Mouse (Mus musculus): Measurements from ENCODE around the gene Sema4f. TPM values are rescaled to one million over a fixed set of nuclear protein-coding genes. Genes with fewer than 3 reads are reported as not detected.

Sema4f gene
- polyA plus RNA-seq, 2 experiments: 0.04 TPM; not detected in 1

- 22% methylated on average over 3 of the region's 3 CpGs for WGBS (ENCODE audit: insufficient replicate concordance)
- H3K4me3 ChIP-seq (ENCODE audit: insufficient read depth in 1 of 2, low read depth in 2 of 2, low read length in 2 of 2): no peak overlapping the region
- H3K4me2 ChIP-seq (ENCODE audit: low read depth): no peak overlapping the region
- ATAC-seq (ENCODE audit: insufficient read depth) (no peak), DNase-seq (ENCODE audit: low read depth in 3 of 3, low spot score in 3 of 3) (no peak)
- no peaks in the 10 kb centered on the region for H3K27me3 ChIP-seq (ENCODE audit: control insufficient read depth, insufficient read depth, low read length)
- no peaks in the 10 kb centered on the region for H3K9me3 ChIP-seq (ENCODE audit: control insufficient read depth, low read length)
- no peaks in the 10 kb centered on the region for H3K36me3 ChIP-seq (replicated peaks; ENCODE audit: control insufficient read depth, insufficient read depth, low read depth)
- TF ChIP-seq CTCF (IDR thresholded peaks at IDR 0.05; ENCODE audit: low read depth) (no peak), EP300 (IDR thresholded peaks at IDR 0.05; ENCODE audit: low read depth) (no peak)
- H3K9ac ChIP-seq (replicated peaks): no peak overlapping the region
- H3K27ac ChIP-seq: no peak overlapping the region
- no peaks in the 10 kb centered on the region for H3K4me1 ChIP-seq (replicated peaks; ENCODE audit: control insufficient read depth in 2 of 2, insufficient read depth in 2 of 2, low read length in 1 of 2)
Observed at GRCm38 (mm10) chr6:82897311-82897710, 42.3 kb downstream of the Sema4f start.

GRCm38 (mm10) chr6:82893415-82893814 is 46.2 kb downstream of the Sema4f start:
- Histone ChIP-seq H3K4me1 (replicated peaks; ENCODE audit: control insufficient read depth in 2 of 2, insufficient read depth in 2 of 2, low read length in 1 of 2) (no peaks in the 10 kb centered on the region), H3K4me3 (ENCODE audit: insufficient read depth in 1 of 2, low read depth in 2 of 2, low read length in 2 of 2) (no peak overlapping the region), H3K4me2 (ENCODE audit: low read depth) (no peak overlapping the region), H3K9ac (replicated peaks) (no peak overlapping the region), H3K36me3 (replicated peaks; ENCODE audit: control insufficient read depth, insufficient read depth, low read depth) (no peaks in the 10 kb centered on the region), H3K27me3 (ENCODE audit: control insufficient read depth, insufficient read depth, low read length) (no peaks in the 10 kb centered on the region), H3K9me3 (ENCODE audit: control insufficient read depth, low read length) (no peaks in the 10 kb centered on the region), H3K27ac (no peak overlapping the region)
- no peak for TF ChIP-seq EP300 (IDR thresholded peaks at IDR 0.05; ENCODE audit: low read depth)
- DNase-seq (ENCODE audit: low read depth in 3 of 3, low spot score in 3 of 3): no peak
- WGBS (ENCODE audit: insufficient replicate concordance): 47% methylated on average over 3 of the region's 3 CpGs
- no peak for ATAC-seq (ENCODE audit: insufficient read depth)

GRCm38 (mm10) chr6:82892540-82892939 is 47.0 kb downstream of the Sema4f start:
- DNase-seq (ENCODE audit: low read depth in 3 of 3, low spot score in 3 of 3): no peak
- Histone ChIP-seq H3K4me3 (ENCODE audit: insufficient read depth in 1 of 2, low read depth in 2 of 2, low read length in 2 of 2) (no peak overlapping the region), H3K9ac (replicated peaks) (no peak overlapping the region), H3K27me3 (ENCODE audit: control insufficient read depth, insufficient read depth, low read length) (no peaks in the 10 kb centered on the region), H3K36me3 (replicated peaks; ENCODE audit: control insufficient read depth, insufficient read depth, low read depth) (no peaks in the 10 kb centered on the region), H3K9me3 (ENCODE audit: control insufficient read depth, low read length) (no peaks in the 10 kb centered on the region), H3K4me1 (replicated peaks; ENCODE audit: control insufficient read depth in 2 of 2, insufficient read depth in 2 of 2, low read length in 1 of 2) (no peaks in the 10 kb centered on the region), H3K4me2 (ENCODE audit: low read depth) (no peak overlapping the region), H3K27ac (no peak overlapping the region)
- WGBS (ENCODE audit: insufficient replicate concordance): 54% methylated on average over 2 of the region's 2 CpGs
- no peak for ATAC-seq (ENCODE audit: insufficient read depth)
- no peak for TF ChIP-seq EP300 (IDR thresholded peaks at IDR 0.05; ENCODE audit: low read depth)
- peak; percentile 61 for TF ChIP-seq CTCF (IDR thresholded peaks at IDR 0.05; ENCODE audit: low read depth)

GRCm38 (mm10) chr6:82891488-82891887 is 48.1 kb downstream of the Sema4f start:
- DNase-seq (ENCODE audit: low read depth in 3 of 3, low spot score in 3 of 3) (no peak), ATAC-seq (ENCODE audit: insufficient read depth) (no peak)
- H3K27me3 ChIP-seq (ENCODE audit: control insufficient read depth, insufficient read depth, low read length): no peaks in the 10 kb centered on the region
- no peak overlapping the region for H3K4me3 ChIP-seq (ENCODE audit: insufficient read depth in 1 of 2, low read depth in 2 of 2, low read length in 2 of 2)
- TF ChIP-seq CTCF (IDR thresholded peaks at IDR 0.05; ENCODE audit: low read depth) (no peak), EP300 (IDR thresholded peaks at IDR 0.05; ENCODE audit: low read depth) (no peak)
- H3K9me3 ChIP-seq (ENCODE audit: control insufficient read depth, low read length): no peaks in the 10 kb centered on the region
- H3K4me1 ChIP-seq (replicated peaks; ENCODE audit: control insufficient read depth in 2 of 2, insufficient read depth in 2 of 2, low read length in 1 of 2): no peaks in the 10 kb centered on the region
- no peak overlapping the region for H3K4me2 ChIP-seq (ENCODE audit: low read depth)
- H3K27ac ChIP-seq: no peak overlapping the region
- H3K9ac ChIP-seq (replicated peaks): no peak overlapping the region
- no peaks in the 10 kb centered on the region for H3K36me3 ChIP-seq (replicated peaks; ENCODE audit: control insufficient read depth, insufficient read depth, low read depth)
- WGBS (ENCODE audit: insufficient replicate concordance): 55% methylated on average over 6 of the region's 6 CpGs

GRCm38 (mm10) chr6:82886330-82886729 is 53.2 kb downstream of the Sema4f start:
- WGBS (ENCODE audit: insufficient replicate concordance): 82% methylated on average over 4 of the region's 4 CpGs
- no peaks in the 10 kb centered on the region for H3K27me3 ChIP-seq (ENCODE audit: control insufficient read depth, insufficient read depth, low read length)
- DNase-seq (ENCODE audit: low read depth in 3 of 3, low spot score in 3 of 3) (no peak), ATAC-seq (ENCODE audit: insufficient read depth) (no peak)
- H3K9ac ChIP-seq (replicated peaks): no peak overlapping the region
- TF ChIP-seq EP300 (IDR thresholded peaks at IDR 0.05; ENCODE audit: low read depth) (no peak), CTCF (IDR thresholded peaks at IDR 0.05; ENCODE audit: low read depth) (no peak)
- no peak overlapping the region for H3K4me2 ChIP-seq (ENCODE audit: low read depth)
- H3K4me3 ChIP-seq (ENCODE audit: insufficient read depth in 1 of 2, low read depth in 2 of 2, low read length in 2 of 2): no peak overlapping the region
- no peaks in the 10 kb centered on the region for H3K9me3 ChIP-seq (ENCODE audit: control insufficient read depth, low read length)
- H3K4me1 ChIP-seq (replicated peaks; ENCODE audit: control insufficient read depth in 2 of 2, insufficient read depth in 2 of 2, low read length in 1 of 2): no peaks in the 10 kb centered on the region
- no peaks in the 10 kb centered on the region for H3K36me3 ChIP-seq (replicated peaks; ENCODE audit: control insufficient read depth, insufficient read depth, low read depth)
- H3K27ac ChIP-seq: no peak overlapping the region

All from liver, embryonic 14.5 days (tissue).